Mouse (Mus musculus): ENCODE results near the gene Cyp2b9. TPM values are rescaled to one million over a fixed set of nuclear protein-coding genes. Genes with fewer than 3 reads are reported as not detected.
"Not testable (repeated sequence)": the region's sequence is repeated elsewhere in the genome, so short reads cannot be mapped to it uniquely, and the experiment has no call there.

Gene Cyp2b9
- not detected in 2 replicates for polyA plus RNA-seq (2015; fragmentation: Nextera tagmentation; extraction: Ambion mirVana)

DNA sequence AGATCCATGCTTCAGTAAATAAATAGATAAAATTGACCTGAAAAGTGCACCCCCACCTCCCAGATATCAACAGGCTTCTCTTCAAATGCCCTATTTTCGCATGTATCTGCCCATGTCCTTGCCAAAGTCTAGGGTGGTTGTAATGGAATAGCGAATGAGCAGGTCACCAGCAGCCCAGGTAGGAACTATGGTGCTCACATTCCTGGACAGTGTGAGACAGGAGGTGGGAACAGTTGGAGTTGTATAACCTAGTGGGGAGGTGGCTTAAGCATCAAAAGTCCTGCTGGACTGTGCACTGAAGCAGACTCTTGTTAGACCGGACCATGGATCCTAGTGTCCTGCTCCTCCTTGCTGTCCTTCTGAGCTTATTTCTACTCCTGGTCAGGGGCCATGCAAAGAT, at the start of gene Cyp2b9:
Gene Cyp2b9, plus strand, starts transcription at position 301 of the 400 bp plus-strand sequence.
- not testable (repeated sequence) for H3K4me1 ChIP-seq; H3K4me2 ChIP-seq (replicated peaks); H3K27me3 ChIP-seq; H3K4me3 ChIP-seq (replicated peaks); ATAC-seq (ENCODE audit: insufficient number of reproducible peaks, low FRiP score, low TSS enrichment, low read depth); H3K9me3 ChIP-seq (replicated peaks); H3K27ac ChIP-seq (replicated peaks); H3K36me3 ChIP-seq; H3K9ac ChIP-seq
- 65% methylated on average over 2 of the region's 3 CpGs for WGBS

DNA sequence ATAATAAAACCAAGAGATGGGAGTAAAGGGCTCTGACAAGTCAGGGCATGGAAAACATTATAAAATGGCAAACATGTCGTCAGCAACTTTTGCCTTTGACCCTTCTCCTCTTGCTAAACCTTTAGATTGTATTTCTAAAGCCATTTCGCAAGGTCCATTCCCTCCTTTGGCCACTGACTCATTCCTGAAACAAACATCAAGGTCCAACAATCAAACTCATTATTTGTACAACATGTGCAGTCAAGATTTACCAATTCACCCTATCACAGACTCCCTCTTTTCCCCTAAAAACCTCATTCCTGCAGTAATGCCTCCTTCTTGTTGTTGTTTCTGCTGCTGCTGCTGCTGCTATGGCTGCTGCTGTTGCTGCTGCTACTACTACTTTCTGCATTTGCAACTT, 33.6 kb upstream of the Cyp2b9 start:
- H3K9me3 ChIP-seq (replicated peaks); H3K36me3 ChIP-seq; H3K4me1 ChIP-seq; H3K4me2 ChIP-seq (replicated peaks); H3K27me3 ChIP-seq; ATAC-seq (ENCODE audit: insufficient number of reproducible peaks, low FRiP score, low TSS enrichment, low read depth); H3K27ac ChIP-seq (replicated peaks); H3K9ac ChIP-seq; H3K4me3 ChIP-seq (replicated peaks): not testable (repeated sequence)
- no CpG with 5 or more reads among the region's 2 CpGs for WGBS

DNA sequence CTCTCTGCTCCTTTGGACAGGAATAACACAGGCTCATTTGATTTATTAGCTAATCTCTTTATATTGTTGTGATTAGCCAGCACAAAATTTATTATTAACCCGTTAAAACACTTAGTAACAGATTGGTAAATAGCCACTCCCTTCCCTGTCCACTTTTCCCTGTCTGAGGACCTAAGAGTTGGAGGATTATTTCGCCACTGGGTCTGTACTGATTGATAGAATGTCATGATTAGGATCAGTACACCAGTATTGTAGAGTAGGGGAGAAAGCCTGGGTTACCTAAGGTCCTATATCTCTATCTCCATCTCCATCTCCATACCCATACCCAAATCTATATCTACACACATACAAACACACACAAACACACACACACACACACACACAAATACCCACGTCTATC, 29.6 kb upstream of the Cyp2b9 start:
- H3K4me3 ChIP-seq (replicated peaks); H3K4me2 ChIP-seq (replicated peaks); H3K9me3 ChIP-seq (replicated peaks); H3K4me1 ChIP-seq; H3K9ac ChIP-seq; ATAC-seq (ENCODE audit: insufficient number of reproducible peaks, low FRiP score, low TSS enrichment, low read depth); H3K36me3 ChIP-seq; H3K27ac ChIP-seq (replicated peaks); H3K27me3 ChIP-seq: not testable (repeated sequence)
- WGBS, result 50% methylated on average over 1 of the region's 3 CpGs

DNA sequence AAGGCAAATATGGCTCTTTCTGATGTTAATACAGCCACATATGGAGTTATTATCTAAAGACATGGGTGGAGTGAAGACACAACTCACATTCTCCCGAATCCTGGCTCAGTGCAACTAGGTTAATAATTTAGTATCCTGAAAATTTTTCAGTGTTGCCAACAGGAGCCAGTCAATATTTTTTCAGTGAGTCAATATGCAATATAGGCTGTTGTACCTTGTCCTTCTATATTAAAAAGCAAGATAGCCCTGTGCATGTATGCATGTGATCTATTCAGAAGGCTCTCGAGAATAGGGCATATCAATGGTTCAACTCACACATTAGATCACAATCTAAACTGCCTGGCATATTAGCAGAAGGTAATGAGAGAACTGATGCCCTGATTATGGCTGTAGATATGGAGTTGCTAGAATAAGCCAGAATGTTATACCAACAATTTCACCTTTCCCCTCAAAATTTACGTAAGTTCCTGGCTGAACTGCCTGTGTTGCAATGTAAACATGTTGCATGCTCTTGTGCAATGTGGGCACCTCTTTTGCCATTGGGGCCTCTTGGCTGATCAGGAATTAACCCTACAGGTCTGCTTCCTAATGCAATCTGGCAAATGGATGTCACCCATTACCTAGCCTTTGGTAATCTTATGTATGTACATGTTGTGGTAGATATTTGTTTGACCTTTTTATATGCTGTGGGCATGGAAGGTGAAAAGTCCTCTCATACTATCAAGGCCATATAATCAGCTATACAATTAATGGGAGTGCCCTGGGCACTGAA, 4.3 kb upstream of the Cyp2b9 start:
- H3K4me3 ChIP-seq (replicated peaks); H3K27ac ChIP-seq (replicated peaks); H3K9me3 ChIP-seq (replicated peaks); ATAC-seq (ENCODE audit: insufficient number of reproducible peaks, low FRiP score, low TSS enrichment, low read depth); H3K9ac ChIP-seq; H3K27me3 ChIP-seq; H3K4me2 ChIP-seq (replicated peaks); H3K36me3 ChIP-seq; H3K4me1 ChIP-seq: not testable (repeated sequence)
- 69% methylated on average over 3 of the region's 3 CpGs for WGBS

DNA sequence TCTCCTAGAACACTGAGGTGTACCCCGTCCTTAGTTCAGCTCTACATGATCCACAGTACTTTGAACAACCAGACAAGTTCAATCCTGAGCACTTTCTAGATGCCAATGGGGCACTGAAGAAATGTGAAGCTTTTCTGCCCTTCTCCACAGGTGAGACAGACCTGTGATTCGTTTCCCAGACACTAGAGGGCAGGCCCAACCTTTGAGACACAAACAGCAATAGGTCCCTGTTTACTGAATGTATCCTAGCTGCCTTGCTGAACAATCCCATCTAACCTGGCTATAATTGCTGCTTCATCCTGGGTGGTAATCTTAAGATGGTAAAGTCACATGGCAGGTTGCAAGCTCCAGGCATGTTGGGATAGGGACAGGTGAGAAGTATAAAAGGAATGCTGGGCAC, 27.9 kb downstream of the Cyp2b9 start:
- Histone ChIP-seq H3K27me3 (no peaks in the 10 kb centered on the region), H3K4me2 (replicated peaks) (no peak overlapping the region), H3K4me3 (replicated peaks) (no peak overlapping the region), H3K4me1 (no peaks in the 10 kb centered on the region), H3K9me3 (replicated peaks) (no peaks in the 10 kb centered on the region), H3K36me3 (no peaks in the 10 kb centered on the region), H3K27ac (replicated peaks) (no peak overlapping the region), H3K9ac (no peak overlapping the region)
- WGBS, result 20% methylated on average over 2 of the region's 2 CpGs
- ATAC-seq (ENCODE audit: insufficient number of reproducible peaks, low FRiP score, low TSS enrichment, low read depth), result no peak

DNA sequence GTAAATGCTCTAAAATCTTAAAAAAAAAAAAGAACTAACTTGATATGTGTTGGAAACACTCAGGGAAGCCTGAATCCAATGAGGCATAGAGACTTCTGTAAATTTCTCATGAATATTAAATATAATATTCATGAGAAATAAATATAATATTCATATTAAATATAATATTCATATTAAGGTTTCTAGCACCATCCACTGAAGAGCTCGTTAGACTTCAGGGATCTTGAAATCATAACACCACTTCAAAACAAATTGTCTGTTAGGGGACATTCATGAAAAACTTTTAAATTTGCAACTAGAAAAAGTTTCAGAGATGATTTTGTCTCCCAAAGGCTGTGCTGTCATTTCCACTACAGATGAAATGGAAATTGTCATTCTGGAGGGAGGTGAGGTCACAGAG, 86.8 kb downstream of the Cyp2b9 start, which contains the start of gene Vmn1r184:
Gene Vmn1r184, plus strand, starts transcription at position 301 of the 400 bp plus-strand sequence.
- ATAC-seq (ENCODE audit: insufficient number of reproducible peaks, low FRiP score, low TSS enrichment, low read depth); H3K27ac ChIP-seq (replicated peaks); H3K27me3 ChIP-seq; H3K36me3 ChIP-seq; H3K9ac ChIP-seq; H3K4me3 ChIP-seq (replicated peaks); H3K9me3 ChIP-seq (replicated peaks); H3K4me1 ChIP-seq; H3K4me2 ChIP-seq (replicated peaks): not testable (repeated sequence)
- 69% methylated on average over 1 of the region's 1 CpGs for WGBS

Other genes starting within 250 kb of the Cyp2b9 start
- gene Cyp2b13, start 111.9 kb upstream of the Cyp2b9 start, polyA plus RNA-seq (2015; fragmentation: Nextera tagmentation; extraction: Ambion mirVana), result not detected in 2 replicates
- not detected in 2 replicates for gene Vmn1r184, start 86.9 kb downstream of the Cyp2b9 start, polyA plus RNA-seq (2015; fragmentation: Nextera tagmentation; extraction: Ambion mirVana)
- not detected in 2 replicates for gene Cyp2a4, start 133.8 kb downstream of the Cyp2b9 start, polyA plus RNA-seq (2015; fragmentation: Nextera tagmentation; extraction: Ambion mirVana)
- not detected in 2 replicates for gene Nlrp9c, start 230.3 kb downstream of the Cyp2b9 start, polyA plus RNA-seq (2015; fragmentation: Nextera tagmentation; extraction: Ambion mirVana)

Measured in embryonic facial prominence, embryonic 15.5 days (tissue).